Mouse (Mus musculus): ENCODE data around the gene Rnf169.

DNA sequence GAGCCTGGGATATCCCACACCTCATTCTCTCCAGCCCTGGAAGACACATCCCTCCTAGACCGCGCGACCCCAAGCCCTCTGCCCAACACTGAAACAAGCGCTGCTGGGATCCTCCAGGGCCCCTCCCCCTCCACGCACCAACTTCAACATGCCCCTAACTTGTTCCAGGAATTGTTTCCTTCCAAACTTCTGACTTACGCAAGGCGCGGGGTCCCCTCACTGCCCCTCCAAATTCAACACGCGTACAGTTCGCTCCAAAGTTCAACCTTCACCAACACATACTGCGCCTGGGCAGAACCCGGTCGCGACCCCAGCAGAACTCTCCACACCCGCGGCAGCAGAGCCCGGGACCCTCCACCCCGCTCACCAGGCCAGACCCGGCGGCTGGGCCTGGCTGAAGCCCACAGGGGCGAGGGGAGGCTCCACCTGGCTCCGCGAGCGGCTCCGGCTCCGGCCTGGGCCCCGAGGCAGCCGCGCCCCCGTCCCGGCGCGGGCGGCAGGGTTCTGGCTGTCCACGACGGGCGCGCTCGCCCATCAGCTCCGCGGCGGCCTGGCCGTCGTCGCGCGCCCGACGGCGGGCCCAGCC lies 609 bp downstream of the Rnf169 start:
- TF ChIP-seq CTCF (IDR thresholded peaks at IDR 0.05; ENCODE audit: borderline replicate concordance, control insufficient read depth, extremely low read depth, insufficient read depth, low read length, poor library complexity) = no peak; the same call in 1 of the 2 replicates
- no peak for TF ChIP-seq POLR2A (IDR thresholded peaks at IDR 0.05; ENCODE audit: control insufficient read depth, extremely low read depth, insufficient read depth, low read length, poor library complexity)

Measured in thymus, adult 2 months (tissue).